Mouse (Mus musculus) hematopoietic stem cell, adult 5-6 weeks (primary cell): ENCODE data around the gene Tgfa. TPM values are rescaled to one million over a fixed set of nuclear protein-coding genes. Genes with fewer than 3 reads are reported as not detected.

Source experiments
- ATAC-seq, 2 experiments: fragments of 125-278 bp in 1 of 2; replicated peaks in 1 of 2; 2 replicates each; pipeline ENCODE4 v1.8.0; 2016 to 2017; ENCODE audit warnings: inconsistent platforms in 2 of 2, mild to moderate bottlenecking in 2 of 2, moderate number of reproducible peaks in 2 of 2, low read depth in 1 of 2, moderate TSS enrichment in 1 of 2; ENCODE audit not compliant: low FRiP score in 2 of 2, poor library complexity in 2 of 2, severe bottlenecking in 2 of 2, insufficient read depth in 1 of 2, low TSS enrichment in 1 of 2
- total RNA-seq: library from RNA; stranded (forward); fragments of 172-1452, 232-1000 nt; gene quantifications from 2 replicates; pipeline ENCODE4 v1.2.3, GENCODE M21; 2017

The Tgfa gene
- total RNA-seq, 1 experiment from 2014 or later: 0.25 TPM

DNA sequence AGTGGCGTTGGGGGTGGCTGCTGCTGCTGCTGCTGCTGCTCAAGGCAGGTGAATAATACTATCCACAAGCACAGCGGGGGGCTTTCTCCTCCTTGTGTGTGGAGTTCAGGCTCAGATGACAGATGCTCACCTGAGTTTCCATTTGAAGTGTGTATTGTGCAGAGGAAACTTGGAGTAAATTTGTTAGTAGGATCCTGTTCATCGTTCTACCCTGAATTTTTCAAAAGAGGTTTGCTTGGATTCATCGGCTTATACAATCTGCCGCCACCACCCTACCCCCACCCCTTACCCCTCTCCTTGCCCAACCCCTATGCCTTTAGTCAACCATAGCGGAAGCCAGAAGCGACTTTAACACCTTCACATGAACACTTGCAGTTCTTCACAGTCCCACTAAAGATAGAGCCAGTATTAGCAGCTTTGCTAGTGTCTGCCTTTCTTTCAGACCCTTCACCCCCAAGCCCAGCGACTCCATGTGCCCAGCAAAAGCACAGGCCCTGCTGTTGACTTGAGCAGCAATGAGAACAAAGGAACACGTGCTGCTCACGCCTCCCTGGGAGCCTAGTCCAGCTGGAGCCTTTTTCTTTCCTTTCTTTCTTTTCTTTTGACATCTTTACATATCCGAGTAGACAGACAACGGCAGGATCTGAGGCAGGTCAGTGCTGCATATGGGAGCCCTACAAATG, 16.2 kb downstream of the Tgfa start:
- no peak for ATAC-seq

- no peak for ATAC-seq
Measured at GRCm38 (mm10) chr6:86212871-86213640, 18.0 kb downstream of the Tgfa start.

GRCm38 (mm10) chr6:86218066-86218465, 23.0 kb downstream of the Tgfa start:
- ATAC-seq: no peak

DNA sequence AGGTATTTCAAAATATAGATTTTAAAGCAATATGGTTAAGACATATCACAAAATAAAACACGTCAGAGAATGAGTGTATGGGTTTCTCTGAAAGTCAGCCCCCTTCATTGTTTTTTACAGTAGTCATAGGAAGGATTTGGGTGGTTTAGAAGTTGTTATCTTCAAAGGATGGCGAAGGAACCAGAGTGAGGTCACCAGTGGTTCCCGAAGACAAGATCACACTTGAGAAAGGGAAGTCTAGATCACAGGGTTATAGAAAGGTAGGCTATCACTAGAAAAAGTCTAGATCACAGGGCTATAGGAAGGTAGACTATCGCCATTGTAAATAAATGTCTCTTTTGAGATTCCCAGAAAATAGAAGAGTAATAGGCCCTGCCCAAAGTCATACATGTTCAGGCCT, 23.7 kb downstream of the Tgfa start:
- ATAC-seq: no peak

DNA sequence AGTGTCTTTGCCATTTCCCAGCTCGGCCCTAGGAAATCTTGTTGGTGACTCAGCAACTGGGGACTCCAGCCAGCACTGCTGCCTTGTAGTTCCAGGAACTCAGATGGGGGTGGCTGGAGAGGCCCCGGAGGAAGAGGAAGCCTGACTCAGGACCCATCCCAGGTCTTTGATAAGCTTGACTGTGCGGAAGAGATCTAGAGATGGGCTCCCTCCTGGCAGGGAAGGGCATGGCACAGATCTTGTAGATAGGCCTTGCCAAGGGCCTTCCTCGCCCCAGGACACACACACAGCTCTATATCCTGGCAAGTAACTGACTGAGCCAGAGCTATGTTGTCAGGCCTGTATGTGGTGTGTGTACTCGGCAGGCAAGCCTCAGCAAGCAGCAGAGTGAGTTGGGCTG, 24.5 kb downstream of the Tgfa start:
- ATAC-seq: no peak; a peak in 1 of 4 replicates

GRCm38 (mm10) chr6:86220171-86220570, 25.1 kb downstream of the Tgfa start:
- no peak for ATAC-seq

- no peak for ATAC-seq
Measured at GRCm38 (mm10) chr6:86222381-86222780, 27.4 kb downstream of the Tgfa start.

GRCm38 (mm10) chr6:86225604-86226003, 30.6 kb downstream of the Tgfa start:
- no peak for ATAC-seq

GRCm38 (mm10) chr6:86232367-86232766, 37.3 kb downstream of the Tgfa start:
- ATAC-seq: no peak

DNA sequence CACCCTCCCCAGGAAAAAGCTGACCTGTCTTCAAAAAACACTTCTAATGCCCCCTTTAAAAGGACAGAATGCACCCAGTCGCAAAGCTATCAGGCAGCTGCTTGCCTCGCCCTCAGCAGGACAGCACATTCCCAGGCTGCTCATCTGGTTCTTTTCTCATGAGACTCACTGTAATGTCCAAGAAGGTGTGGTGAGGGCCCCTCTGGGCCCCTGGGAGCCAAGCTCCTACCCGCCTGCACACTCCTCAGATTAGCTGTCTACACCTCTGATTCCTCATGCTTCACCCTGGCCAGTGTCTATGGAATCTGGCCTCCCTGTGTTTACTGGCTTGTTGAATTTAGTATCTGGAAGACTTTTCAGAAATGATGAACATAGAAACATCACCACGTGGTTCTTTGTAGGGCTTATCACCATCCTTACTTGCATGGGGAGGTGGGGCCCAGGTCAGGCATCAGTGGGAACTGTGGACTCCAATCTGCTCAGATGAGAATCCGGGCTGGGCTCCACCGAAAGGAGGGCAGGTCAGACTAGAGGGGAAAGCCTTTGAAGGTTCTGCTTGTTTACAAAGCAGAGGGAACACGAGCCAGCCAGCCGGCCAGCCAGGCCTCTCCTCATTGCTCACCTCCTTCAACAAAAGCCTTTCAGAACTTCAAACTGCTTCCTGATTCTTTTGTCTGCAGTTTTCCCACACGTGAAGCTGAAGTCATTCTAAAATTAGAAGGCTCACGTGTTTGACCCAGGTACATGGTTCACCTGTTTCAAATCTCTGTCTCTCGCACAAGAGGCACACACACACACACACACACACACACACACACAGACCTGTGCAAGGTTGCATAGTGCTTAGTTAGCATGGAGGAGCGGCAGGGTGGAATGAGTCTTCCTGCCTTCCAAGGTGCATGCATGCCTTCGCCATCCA, 38.7 kb downstream of the Tgfa start:
- ATAC-seq: no peak

GRCm38 (mm10) chr6:86244866-86245265, 49.8 kb downstream of the Tgfa start:
- no peak for ATAC-seq

GRCm38 (mm10) chr6:86245965-86246364, 50.9 kb downstream of the Tgfa start:
- no peak for ATAC-seq

GRCm38 (mm10) chr6:86248562-86248961, 53.5 kb downstream of the Tgfa start:
- no peak for ATAC-seq

- ATAC-seq: no peak
Measured at GRCm38 (mm10) chr6:86249042-86249441, 54.0 kb downstream of the Tgfa start.

GRCm38 (mm10) chr6:86250236-86250635, 55.2 kb downstream of the Tgfa start:
- ATAC-seq: no peak

GRCm38 (mm10) chr6:86250830-86251229, 55.8 kb downstream of the Tgfa start:
- no peak for ATAC-seq

GRCm38 (mm10) chr6:86252176-86253125, 57.4 kb downstream of the Tgfa start:
- ATAC-seq: no peak
